Mouse (Mus musculus) C2C12 (cell line): ENCODE measurements around the gene Relb.

Source experiments
- CTCF ChIP-seq: IDR thresholded peaks from one replicate; pipeline ENCODE4 v1.5.1; 2011; ENCODE audit not compliant: control insufficient read depth, insufficient read depth, insufficient read length
- FOSL1 ChIP-seq: IDR thresholded peaks from one replicate; pipeline ENCODE4 v1.8.0; 2011; ENCODE audit warnings: mild to moderate bottlenecking, low read length; ENCODE audit not compliant: poor library complexity, insufficient read depth, severe bottlenecking
- MAX ChIP-seq: IDR thresholded peaks from one replicate; pipeline ENCODE4 v1.6.1; 2011; ENCODE audit warnings: mild to moderate bottlenecking, control low read depth
- MYOD1 ChIP-seq: IDR thresholded peaks from one replicate; pipeline ENCODE4 v1.6.1; 2011; ENCODE audit warnings: low read depth; ENCODE audit not compliant: control insufficient read depth, insufficient read length
- MYOG ChIP-seq: IDR thresholded peaks from one replicate; pipeline ENCODE4 v1.6.1; 2011; ENCODE audit not compliant: control insufficient read depth, insufficient read length; ENCODE audit errors: extremely low read depth
- USF1 ChIP-seq: IDR thresholded peaks from one replicate; pipeline ENCODE4 v1.6.1; 2011; ENCODE audit warnings: low read depth, mild to moderate bottlenecking, control low read depth, moderate library complexity

DNA sequence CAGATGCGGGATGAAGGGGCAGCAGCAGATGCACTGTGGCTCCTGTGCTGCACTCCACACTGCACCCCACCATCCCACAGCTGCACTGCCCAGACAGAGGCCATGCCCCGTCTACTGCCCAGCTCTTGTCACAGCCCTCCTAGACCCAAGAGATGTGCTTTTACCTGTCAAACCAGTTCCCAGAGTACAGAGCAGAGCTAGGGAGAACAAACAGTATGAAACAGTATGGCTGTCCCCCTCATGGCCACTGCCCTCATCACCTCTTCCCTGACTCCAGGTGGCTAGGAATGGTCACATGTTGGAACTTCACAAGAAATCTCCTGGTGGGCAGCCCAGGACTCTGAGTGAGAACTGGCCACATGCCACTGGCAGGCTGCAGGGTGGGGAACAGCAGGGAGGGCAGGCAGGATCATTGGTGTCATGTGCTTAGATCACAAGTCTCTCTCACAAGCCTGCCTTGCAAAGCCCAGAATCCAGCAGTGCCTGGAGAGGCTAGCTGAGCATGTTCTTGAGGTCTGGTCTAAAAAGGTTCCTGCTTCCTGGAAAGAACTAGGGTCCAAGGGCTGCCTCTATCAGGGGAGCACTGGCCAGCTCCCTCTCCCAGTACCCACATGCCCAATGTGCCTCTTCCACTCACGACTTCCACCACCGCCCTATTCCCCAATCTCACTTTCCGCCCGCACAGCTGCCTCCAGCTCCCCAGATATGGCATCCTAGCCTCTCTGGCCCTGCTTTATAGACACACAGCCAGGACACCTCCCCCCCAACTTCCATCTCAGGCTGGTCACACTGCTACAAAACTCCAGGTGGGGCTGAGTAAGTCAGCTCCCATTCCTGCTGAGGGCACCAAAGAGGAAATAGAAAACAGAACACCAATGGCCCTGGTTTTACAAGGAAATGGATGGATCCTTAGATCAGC, 71.0 kb downstream of the Relb start:
- TF ChIP-seq CTCF (no peak), USF1 (no peak), MAX (no peak), MYOG (no peak), MYOD1 (no peak), FOSL1 (no peak)
